Mouse (Mus musculus) c-Kit-positive CD71-positive TER-119-negative erythroid progenitor cells, embryonic 14.5 days (primary cell): ENCODE data around the gene Vmn1r116.
"Not testable (repeated sequence)": the region's sequence is repeated elsewhere in the genome, so short reads cannot be mapped to it uniquely, and the experiment has no call there.

Experiments used
- DNase-seq: peaks from one replicate; pipeline ENCODE4 v3.0.0-alpha.2; 2013; ENCODE audit warnings: low read depth

Gene Vmn1r116

DNA sequence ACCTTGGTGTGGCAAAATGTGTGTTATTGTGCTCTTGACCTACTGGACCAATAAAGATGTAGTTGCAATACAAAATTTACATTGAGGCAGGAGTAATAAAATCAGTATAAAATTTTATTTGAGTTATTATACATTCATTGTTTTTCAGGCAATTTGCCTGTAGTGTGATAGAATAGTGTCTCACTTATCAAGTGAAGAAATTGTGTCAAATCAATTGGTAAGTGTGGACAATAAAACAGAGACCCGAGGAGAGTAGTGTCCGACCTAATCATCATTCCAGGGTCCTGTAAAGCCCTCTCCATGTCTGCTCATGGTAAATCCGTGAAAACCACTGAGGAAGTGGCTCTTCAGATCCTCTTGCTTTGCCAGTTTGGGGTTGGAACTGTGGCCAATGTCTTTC lies at the start of gene Vmn1r116:
Vmn1r116 (plus strand) TSS at position 301 of the 400 bp plus-strand sequence.
- not testable (repeated sequence) for DNase-seq

DNA sequence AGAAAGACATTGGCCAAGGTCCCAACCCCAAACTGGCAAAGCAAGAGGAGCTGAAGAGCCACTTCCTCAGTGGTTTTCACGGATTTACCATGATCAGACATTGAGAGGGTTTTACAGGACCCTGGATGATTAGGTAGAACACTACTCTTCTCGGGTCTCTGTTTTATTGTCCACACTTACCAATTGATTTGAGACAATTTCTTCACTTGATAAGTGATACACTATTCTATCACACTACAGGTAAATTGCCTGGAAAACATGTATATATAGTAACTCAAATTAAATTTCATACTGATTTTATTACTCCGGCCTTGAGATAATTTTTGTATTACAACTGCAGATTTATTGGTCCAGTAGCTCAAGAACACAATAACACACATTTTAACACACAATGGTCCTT lies 27.2 kb upstream of the Vmn1r116 start, which contains the start of gene Vmn1r115:
Vmn1r115 (minus strand) TSS at position 101 of the 400 bp plus-strand sequence.
- DNase-seq: not testable (repeated sequence)

DNA sequence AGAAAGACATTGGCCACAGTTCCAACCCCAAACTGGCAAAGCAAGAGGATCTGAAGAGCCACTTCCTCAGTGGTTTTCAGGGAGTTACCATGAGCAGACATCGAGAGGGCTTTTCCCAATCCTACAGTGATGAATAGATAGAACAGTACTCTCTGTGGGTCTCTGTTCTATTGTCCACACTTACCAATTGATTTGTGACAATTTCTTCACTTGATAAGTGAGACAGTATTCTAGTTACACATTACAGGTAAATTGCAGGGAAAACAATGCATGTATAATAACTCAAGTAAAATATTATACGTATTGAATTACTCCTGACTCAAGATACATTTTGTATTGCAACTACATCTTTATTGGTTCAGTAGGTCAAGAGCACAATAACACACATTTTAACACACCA lies 12.0 kb downstream of the Vmn1r116 start, which contains the start of gene Vmn1r117:
Vmn1r117 (minus strand) TSS at position 101 of the 400 bp plus-strand sequence.
- not testable (repeated sequence) for DNase-seq

- DNase-seq: not testable (repeated sequence)
These were observed 40.2 kb downstream of the Vmn1r116 start, which contains the start of gene Vmn1r118 for GRCm38 (mm10) chr7:20912247-20912646. TSS of gene Vmn1r118 (minus strand) at chr7:20912347.
